Mouse (Mus musculus) lung, embryonic 16.5 days (tissue): ENCODE results near the gene Tcf12. TPM values are rescaled to one million over a fixed set of nuclear protein-coding genes. Genes with fewer than 3 reads are reported as not detected.

Experiments
- ATAC-seq: fragments of 200-750 bp; cut with Nextera tagmentation; 2 replicates; pipeline ENCODE4 v1.8.0; 2017; ENCODE audit warnings: low read depth, mild to moderate bottlenecking, moderate library complexity
- H3K27ac ChIP-seq: fragments of 300-500 bp; sonication (generic); 2 replicates; pipeline ENCODE4 v1.5.1; 2014; ENCODE audit warnings: mild to moderate bottlenecking, control low read depth, low read length
- H3K27me3 ChIP-seq: fragments of 300-500 bp; sonication (generic); 2 replicates; pipeline ENCODE4 v1.6.1; 2014; ENCODE audit warnings: low read depth, low read length, mixed read lengths; ENCODE audit not compliant: control insufficient read depth, insufficient read depth
- H3K36me3 ChIP-seq: fragments of 300-500 bp; sonication (generic); 2 replicates; pipeline ENCODE4 v1.6.1; 2014; ENCODE audit warnings: low read length; ENCODE audit not compliant: control insufficient read depth, insufficient read depth
- H3K4me1 ChIP-seq: fragments of 300-500 bp; sonication (generic); replicated peaks from 2 replicates; pipeline ENCODE4 v1.6.1; 2014; ENCODE audit warnings: low read length, mixed read lengths; ENCODE audit not compliant: control insufficient read depth, insufficient read depth
- H3K4me2 ChIP-seq: fragments of 300-500 bp; sonication (generic); 2 replicates; pipeline ENCODE4 v1.6.1; 2014; ENCODE audit warnings: low read depth, low read length, control low read depth
- H3K4me3 ChIP-seq: fragments of 300-500 bp; sonication (generic); 2 replicates; pipeline ENCODE4 v1.5.1; 2014; ENCODE audit warnings: mild to moderate bottlenecking, low read length, control low read depth
- H3K9ac ChIP-seq: fragments of 300-500 bp; sonication (generic); 2 replicates; pipeline ENCODE4 v1.6.1; 2014; ENCODE audit warnings: low read length, control low read depth
- H3K9me3 ChIP-seq: fragments of 300-500 bp; sonication (generic); 2 replicates; pipeline ENCODE4 v1.6.1; 2016; ENCODE audit warnings: low read length; ENCODE audit not compliant: control insufficient read depth
- WGBS: fragments of 180-500 bp; shearing (Covaris S2); extraction: QIAGEN DNeasy Blood & Tissue Kit; methylation state at CpG from one replicate; pipeline ENCODE4 v1.1.7; 2014; 5-methylcytosine and 5-hydroxymethylcytosine counted together
- polyA plus RNA-seq: library from polyadenylated mRNA; unstranded; fragments of >200 nt; fragmentation: Nextera tagmentation; extraction: Ambion mirVana; gene quantifications from 2 replicates; pipeline ENCODE4 v1.2.1, GENCODE M21; 2015

The Tcf12 gene
- polyA plus RNA-seq, 1 experiment from 2014 or later = 60.4 TPM

DNA sequence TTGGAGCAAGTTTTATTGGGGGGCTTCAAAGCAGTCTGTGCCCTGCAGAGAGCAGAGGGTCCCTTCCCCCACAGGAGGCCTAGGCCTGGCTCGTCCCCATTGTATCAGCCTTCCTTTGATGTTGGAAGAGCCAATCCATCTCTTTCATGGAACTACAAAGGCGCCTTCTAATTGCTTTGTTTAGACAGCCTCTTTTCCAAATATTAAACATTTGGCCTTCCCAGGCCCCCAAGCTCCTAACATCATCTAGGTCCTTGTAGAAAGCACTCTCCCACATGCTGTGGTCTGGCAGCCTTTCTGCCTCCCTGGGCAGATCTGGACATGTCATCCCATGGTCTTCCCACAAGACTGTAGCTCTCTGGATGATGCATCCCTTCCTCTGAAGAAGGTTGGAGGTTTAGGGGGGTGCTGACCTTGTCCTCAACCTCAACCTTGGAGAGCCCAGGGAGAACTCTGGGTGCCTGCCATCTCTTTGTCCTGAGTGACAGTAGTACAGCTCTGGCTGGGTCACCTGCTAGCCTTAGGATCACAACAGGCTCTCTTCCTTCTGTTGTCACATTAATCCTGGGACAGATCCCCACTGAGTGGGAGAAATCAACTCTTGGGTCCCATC, 276.4 kb downstream of the Tcf12 start:
- H3K36me3 ChIP-seq = peaks cover 1% of the 10 kb centered on the region; the same call in 1 of the 2 replicates
- no peak overlapping the region for H3K4me3 ChIP-seq
- H3K4me1 ChIP-seq = peaks cover 8% of the 10 kb centered on the region
- H3K9me3 ChIP-seq = no peaks in the 10 kb centered on the region
- ATAC-seq = peak; percentile 55
- H3K27me3 ChIP-seq = no peaks in the 10 kb centered on the region
- peak overlapping the region; percentile 2 for H3K27ac ChIP-seq
- 15% methylated on average over 2 of the region's 2 CpGs for WGBS
- no peak overlapping the region for H3K9ac ChIP-seq
- H3K4me2 ChIP-seq = no peak overlapping the region

DNA sequence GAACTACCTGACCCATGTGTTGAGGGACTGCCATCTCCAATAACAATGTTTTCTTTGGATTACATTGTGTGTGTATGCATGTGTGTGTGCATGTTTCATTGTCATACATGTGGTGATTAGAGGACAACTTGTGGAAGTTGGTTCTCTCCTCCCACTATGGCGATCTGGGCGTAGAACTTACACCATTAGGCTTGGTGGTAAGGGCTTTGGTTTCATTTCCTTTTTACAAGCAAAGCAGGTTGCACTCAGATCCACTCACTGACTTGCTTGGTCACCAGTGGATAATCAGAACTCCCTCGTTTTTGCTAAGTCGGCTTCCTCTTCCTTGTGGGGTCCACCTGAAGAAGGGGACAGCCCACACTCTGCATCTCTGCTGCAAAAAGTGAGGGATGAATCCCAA, 277.0 kb downstream of the Tcf12 start:
- no peaks in the 10 kb centered on the region for H3K36me3 ChIP-seq
- no peak overlapping the region for H3K9ac ChIP-seq
- H3K9me3 ChIP-seq = no peaks in the 10 kb centered on the region
- ATAC-seq = no peak
- H3K27me3 ChIP-seq = no peaks in the 10 kb centered on the region
- H3K4me3 ChIP-seq = no peak overlapping the region
- WGBS = 41% methylated on average over 4 of the region's 4 CpGs
- H3K4me1 ChIP-seq = peaks cover 8% of the 10 kb centered on the region
- H3K4me2 ChIP-seq = no peak overlapping the region
- H3K27ac ChIP-seq = no peak overlapping the region

DNA sequence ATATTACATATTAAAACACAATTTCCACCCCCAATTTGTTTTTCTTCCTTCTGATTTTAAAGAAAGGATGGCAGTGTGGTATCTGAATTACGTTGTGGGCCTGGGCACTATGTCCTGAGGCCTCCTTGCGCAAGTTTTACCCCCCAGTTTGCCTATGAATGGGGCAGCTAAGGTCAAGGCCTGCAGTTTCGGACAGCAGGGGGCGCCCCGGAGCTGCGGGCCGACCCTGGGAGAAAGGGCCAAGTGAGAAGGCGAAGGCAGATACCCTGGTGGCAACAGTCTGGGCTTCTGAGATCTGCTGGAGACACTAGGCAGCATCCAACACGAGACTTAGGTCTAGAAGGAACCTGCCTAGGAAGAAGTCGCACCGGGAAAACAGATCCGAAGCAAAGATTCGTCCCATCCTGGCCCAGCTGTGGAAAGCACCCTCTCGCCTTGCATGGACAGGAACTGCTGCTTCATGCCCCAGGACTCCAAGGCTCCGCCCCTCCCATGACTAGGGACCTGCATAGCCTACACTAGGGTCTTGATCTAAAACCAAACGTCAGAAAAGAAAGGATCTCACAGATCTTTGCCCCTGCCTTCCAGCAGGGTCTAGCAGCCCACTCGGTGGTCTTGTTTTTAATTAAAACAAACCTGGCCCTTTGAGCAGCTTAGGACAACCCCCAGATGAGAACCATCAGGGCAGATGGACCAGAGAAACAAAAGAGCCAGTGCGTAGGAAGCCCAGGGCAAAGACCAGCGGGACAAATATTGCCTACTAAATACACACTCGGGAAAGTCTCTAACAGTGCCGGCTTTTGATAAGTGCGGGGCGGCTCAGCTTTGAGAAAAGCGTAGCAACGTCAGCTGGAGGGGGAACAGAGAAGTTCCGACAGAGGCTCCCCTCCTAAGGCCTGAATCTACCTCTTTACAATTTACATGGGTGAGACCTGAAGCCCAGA, 279.6 kb downstream of the Tcf12 start:
- ATAC-seq = peak; percentile 37; the same call in 1 of the 2 replicates
- peak overlapping the region; percentile 15 for H3K4me2 ChIP-seq

DNA sequence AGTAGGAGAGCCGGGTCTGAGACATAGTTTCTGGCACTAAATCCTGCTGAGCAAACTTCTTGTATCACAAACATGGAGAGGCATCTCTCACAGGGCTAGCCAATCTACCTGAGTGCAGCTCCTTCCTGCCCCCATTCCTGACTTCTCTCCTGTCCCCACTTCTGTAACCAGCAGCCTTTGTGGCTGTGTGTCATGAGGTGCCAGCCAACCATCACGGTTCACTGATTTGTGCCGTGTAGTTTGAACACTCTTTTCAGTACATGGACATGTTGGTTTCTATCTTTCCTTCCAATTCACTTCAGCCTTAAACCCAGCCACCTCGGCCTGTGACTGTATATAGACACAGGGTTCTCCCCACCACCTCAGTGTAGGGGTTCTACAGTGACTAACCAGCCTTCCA, 280.7 kb downstream of the Tcf12 start:
- WGBS = 71% methylated on average over 4 of the region's 4 CpGs
- Histone ChIP-seq H3K27me3 (no peaks in the 10 kb centered on the region), H3K4me3 (no peak overlapping the region), H3K9ac (no peak overlapping the region), H3K27ac (no peak overlapping the region), H3K9me3 (no peaks in the 10 kb centered on the region), H3K36me3 (no peaks in the 10 kb centered on the region), H3K4me1 (peaks cover 9% of the 10 kb centered on the region), H3K4me2 (no peak overlapping the region)
- no peak for ATAC-seq

More for the DNA sequence above, 279.6 kb downstream of the Tcf12 start:
- H3K9me3 ChIP-seq = no peaks in the 10 kb centered on the region
- 37% methylated on average over 26 of the region's 26 CpGs for WGBS
- H3K4me3 ChIP-seq = no peak overlapping the region
- H3K27me3 ChIP-seq = no peaks in the 10 kb centered on the region
- no peak overlapping the region for H3K9ac ChIP-seq
- H3K4me1 ChIP-seq = peaks cover 8% of the 10 kb centered on the region
- H3K27ac ChIP-seq = no peak overlapping the region
- no peaks in the 10 kb centered on the region for H3K36me3 ChIP-seq

DNA sequence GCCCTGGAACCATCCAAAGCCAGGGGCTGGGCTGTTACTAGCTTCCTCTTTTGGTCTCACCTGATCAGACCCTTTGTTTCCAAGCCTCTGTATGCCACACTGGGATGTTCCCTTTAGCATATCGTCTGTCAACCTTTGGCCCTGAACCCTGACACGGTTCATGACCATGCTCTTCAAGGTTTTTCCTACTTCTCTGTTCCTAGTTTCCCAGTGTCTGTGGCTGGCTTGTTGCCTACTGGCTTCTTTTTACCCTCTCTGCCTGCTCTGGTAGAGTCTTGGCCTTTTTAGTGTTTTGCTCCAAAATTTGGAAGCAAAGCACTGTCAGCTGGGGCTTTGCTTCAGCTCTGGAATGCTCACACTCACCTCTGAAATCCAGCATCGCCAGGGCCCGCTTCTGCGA, 281.3 kb downstream of the Tcf12 start:
- Histone ChIP-seq H3K27ac (no peak overlapping the region), H3K4me3 (no peak overlapping the region), H3K9ac (no peak overlapping the region), H3K36me3 (no peaks in the 10 kb centered on the region), H3K4me2 (no peak overlapping the region), H3K4me1 (peaks cover 9% of the 10 kb centered on the region), H3K27me3 (no peaks in the 10 kb centered on the region), H3K9me3 (no peaks in the 10 kb centered on the region)
- no peak for ATAC-seq
- 79% methylated on average over 5 of the region's 5 CpGs for WGBS

DNA sequence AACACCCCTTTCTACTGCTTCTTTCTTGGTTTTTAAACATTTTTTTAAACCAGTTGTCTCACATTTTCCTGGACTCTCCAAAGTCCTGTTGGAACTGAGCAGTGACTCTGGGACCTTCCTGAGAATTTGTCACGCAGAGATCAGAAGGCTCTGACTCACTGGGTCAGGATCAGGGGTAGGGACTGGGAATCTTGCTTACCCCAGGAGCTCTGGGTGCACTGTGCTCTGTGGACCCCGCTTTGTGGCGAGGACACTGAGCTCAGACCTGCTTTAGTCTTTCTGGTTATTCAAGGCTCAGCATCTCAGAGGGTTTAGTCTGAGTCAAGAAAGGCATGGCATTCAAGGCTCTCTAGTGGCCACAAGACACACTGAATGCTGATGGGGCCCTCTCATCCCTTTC, 281.9 kb downstream of the Tcf12 start:
- ATAC-seq = no peak
- H3K4me3 ChIP-seq = no peak overlapping the region
- H3K27ac ChIP-seq = no peak overlapping the region
- H3K36me3 ChIP-seq = no peaks in the 10 kb centered on the region
- 83% methylated on average over 3 of the region's 3 CpGs for WGBS
- H3K9me3 ChIP-seq = no peaks in the 10 kb centered on the region
- H3K9ac ChIP-seq = no peak overlapping the region
- H3K27me3 ChIP-seq = no peaks in the 10 kb centered on the region
- H3K4me1 ChIP-seq = peaks cover 10% of the 10 kb centered on the region
- no peak overlapping the region for H3K4me2 ChIP-seq

DNA sequence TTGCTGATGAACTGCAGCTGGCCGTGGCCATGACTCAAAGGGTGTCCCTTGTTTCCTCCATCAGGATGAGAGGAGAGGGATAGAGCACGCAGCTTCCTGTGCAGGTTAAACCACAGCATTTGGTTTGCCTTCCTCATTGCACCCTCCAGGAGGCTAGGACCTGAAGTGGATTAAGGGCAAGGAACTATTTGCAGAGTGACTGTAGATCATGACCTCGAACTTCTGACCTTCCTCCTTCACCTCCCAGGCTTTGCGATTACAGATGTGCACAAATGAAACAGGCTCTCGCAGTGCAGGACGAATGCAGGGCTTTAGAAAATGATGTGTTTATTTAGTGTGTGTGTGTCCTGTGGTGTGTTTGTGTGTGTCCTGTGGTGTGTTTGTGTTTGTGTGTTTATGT, 282.5 kb downstream of the Tcf12 start:
- Histone ChIP-seq H3K9ac (no peak overlapping the region), H3K4me2 (no peak overlapping the region), H3K27ac (no peak overlapping the region), H3K36me3 (no peaks in the 10 kb centered on the region), H3K9me3 (no peaks in the 10 kb centered on the region), H3K27me3 (no peaks in the 10 kb centered on the region), H3K4me3 (no peak overlapping the region), H3K4me1 (peaks cover 10% of the 10 kb centered on the region)
- ATAC-seq = no peak
- WGBS = 37% methylated on average over 6 of the region's 6 CpGs

DNA sequence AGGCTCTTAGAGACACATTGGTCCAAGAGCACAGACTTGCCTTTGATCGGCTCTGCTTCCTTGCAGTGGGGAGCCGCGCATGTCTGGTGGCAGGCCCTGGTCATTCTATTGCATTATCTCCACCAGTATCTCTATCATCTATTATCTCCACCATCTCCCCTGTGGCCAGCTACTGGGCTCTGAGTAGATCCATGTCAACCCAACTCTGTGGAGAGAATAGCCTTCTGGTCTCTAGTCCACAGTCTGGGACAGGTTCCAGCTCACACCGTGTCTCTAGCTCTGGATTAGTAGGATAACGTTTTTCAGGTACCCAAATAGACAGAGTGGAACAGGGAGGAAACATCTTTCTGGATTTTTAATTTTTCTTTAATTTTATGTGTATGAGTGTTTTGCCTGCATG, 284.3 kb downstream of the Tcf12 start:
- no peak overlapping the region for H3K4me2 ChIP-seq
- no peaks in the 10 kb centered on the region for H3K27me3 ChIP-seq
- 84% methylated on average over 5 of the region's 5 CpGs for WGBS
- H3K4me3 ChIP-seq = no peak overlapping the region
- H3K36me3 ChIP-seq = no peaks in the 10 kb centered on the region
- no peak for ATAC-seq
- no peaks in the 10 kb centered on the region for H3K9me3 ChIP-seq
- peaks cover 10% of the 10 kb centered on the region for H3K4me1 ChIP-seq
- no peak overlapping the region for H3K27ac ChIP-seq
- H3K9ac ChIP-seq = no peak overlapping the region

DNA sequence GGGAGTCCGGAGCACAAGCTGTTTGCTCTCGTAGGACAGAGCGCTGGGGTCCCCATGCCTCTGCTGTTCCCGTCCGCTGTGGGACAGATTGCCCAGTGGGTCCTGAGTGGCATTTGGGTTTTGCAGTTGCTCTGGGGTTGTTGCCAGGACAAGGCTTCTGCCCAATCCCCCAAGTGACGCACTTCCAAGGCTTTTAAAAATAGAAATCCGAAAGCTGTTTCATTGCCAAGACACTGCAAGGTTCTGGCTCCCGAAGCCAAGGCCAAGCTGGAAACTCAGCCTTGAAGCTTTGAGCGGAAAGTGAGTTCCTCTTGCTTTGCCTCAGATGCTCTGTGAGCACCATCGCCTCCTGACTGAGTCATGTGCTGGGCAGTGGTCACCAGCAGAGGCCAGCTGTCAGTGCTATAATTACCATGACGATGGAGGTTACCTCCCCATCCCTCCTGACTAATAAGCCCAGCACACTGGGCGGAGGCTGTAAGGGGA, 285.6 kb downstream of the Tcf12 start:
- Histone ChIP-seq H3K4me2 (peak overlapping the region; percentile 35), H3K4me3 (no peak overlapping the region), H3K27ac (peak overlapping the region; percentile 38), H3K36me3 (no peaks in the 10 kb centered on the region), H3K4me1 (peaks cover 10% of the 10 kb centered on the region), H3K9me3 (no peaks in the 10 kb centered on the region), H3K27me3 (no peaks in the 10 kb centered on the region), H3K9ac (no peak overlapping the region)
- peak; percentile 82 for ATAC-seq
- WGBS = 39% methylated on average over 12 of the region's 12 CpGs
